Mouse (Mus musculus) gastrocnemius, postnatal 25 days (tissue): ENCODE data around the gene Zfp697. TPM values are rescaled to one million over a fixed set of nuclear protein-coding genes. Genes with fewer than 3 reads are reported as not detected.

Experiments used
- DNase-seq: peaks from one replicate; pipeline ENCODE4 v3.0.0; 2022
- long read RNA-seq, 2 experiments: library from polyadenylated mRNA; stranded (forward); transcript quantifications; one replicate each; pipeline ENCODE4 v2.0.0; 2021
- total RNA-seq, 2 experiments: library from RNA; stranded (reverse); gene quantifications; 1 replicate in 1 of 2; 2 replicates in 1 of 2; pipeline ENCODE4 v1.2.3; 2021

Gene Zfp697
- total RNA-seq: 1 to 10 TPM in 1 of 2 experiments, under 1 TPM in 1; 0.88 to 1.0 TPM
- long read RNA-seq, experiment 1: 0 reads
- long read RNA-seq, experiment 2: 0 reads

DNA sequence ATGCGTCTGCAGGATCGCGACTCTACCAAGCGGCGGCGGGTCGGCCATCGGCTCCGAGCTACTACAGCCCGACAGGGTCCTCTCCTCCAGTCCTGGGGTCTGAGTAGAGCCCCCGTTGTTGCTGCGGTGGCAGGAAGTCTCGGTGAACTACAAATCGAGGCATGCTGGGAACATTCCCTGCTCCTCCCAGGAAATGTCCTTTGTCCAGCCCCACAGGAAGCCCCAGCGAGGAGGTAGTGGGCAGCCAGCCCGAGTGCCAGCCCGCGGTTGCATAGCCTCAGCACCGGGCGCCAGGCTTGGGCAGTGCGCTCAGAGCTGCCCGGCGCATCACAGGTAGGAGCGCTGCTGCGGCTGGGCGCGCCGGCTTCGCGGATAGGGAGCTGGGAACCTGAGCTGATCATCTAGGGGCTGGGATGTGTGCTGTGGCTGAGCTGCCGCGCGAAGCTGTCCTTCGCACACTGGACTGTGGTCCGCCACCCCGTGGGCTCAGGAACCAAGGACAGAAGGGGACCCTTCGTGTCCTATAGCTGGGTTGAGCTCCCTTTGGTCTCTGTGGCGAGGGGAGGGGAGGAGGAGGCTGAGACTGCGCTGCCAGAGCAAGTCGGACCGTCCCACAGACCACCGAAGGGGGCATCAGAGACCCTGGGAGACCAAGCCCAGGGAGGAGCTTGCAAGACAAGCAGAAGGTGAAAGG is at the start of gene Zfp697:
Gene Zfp697 (plus strand): TSS at position 216 of the 694 bp plus-strand sequence.
- peak; percentile 63 for DNase-seq

DNA sequence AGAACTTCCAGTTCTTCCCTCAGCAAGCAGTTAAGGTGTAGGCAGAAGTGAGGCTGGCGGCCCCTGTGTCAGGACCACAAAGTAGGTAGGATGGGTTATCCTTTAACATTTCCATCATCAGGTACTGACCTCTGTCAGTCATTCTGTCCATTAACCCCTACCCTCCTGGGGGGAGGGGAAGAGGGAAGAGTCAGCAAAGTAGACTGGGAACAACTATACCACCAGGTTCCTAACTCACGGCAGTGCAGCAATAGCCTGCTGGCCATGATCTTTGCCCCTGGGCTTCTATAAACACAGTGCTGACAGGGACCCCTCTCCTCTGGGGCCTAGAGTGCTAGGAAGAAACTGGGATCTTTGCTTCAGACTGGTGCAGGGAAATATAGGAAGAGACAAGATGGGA is 48.3 kb upstream of the Zfp697 start:
- DNase-seq: no peak

DNA sequence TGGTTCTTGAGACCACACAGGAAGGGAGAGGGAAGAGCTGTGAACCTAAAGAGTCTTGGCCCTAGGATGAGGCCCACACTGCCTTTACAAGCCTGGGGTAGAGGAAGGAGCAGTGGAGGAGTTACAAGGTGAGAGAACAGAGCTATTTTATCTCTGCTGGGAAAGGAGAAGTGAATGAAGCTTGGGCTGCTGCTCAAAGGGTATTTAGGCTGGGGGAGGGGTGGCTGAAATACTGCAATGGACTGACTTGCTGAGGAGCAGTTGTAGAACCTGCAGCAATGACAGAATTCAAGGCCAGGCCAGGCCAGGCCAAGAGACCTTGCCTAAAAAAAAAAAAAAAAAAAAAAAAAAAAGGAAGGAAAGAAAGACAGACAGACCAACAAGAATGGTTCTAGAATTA is 46.9 kb upstream of the Zfp697 start:
- DNase-seq: no peak

DNA sequence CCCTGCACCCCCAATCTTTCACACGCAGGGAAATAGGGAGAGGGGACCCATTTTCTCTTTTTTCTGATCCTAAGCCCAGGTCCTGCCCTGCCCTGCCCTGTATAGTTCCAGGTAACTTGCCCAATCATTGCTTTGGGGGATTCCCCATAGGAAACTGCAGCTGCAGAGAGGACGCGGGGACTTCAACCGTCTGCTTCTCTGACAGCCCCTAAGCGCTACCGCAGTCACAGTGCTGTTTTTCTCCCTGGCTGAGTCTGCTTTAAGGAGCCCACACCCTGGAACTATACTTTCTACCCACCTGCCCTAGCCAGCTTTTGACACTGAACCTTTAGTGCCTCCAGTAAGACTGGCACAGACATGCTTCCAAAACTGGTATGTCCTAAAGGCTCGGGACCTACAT is 46.4 kb upstream of the Zfp697 start:
- DNase-seq: no peak

DNA sequence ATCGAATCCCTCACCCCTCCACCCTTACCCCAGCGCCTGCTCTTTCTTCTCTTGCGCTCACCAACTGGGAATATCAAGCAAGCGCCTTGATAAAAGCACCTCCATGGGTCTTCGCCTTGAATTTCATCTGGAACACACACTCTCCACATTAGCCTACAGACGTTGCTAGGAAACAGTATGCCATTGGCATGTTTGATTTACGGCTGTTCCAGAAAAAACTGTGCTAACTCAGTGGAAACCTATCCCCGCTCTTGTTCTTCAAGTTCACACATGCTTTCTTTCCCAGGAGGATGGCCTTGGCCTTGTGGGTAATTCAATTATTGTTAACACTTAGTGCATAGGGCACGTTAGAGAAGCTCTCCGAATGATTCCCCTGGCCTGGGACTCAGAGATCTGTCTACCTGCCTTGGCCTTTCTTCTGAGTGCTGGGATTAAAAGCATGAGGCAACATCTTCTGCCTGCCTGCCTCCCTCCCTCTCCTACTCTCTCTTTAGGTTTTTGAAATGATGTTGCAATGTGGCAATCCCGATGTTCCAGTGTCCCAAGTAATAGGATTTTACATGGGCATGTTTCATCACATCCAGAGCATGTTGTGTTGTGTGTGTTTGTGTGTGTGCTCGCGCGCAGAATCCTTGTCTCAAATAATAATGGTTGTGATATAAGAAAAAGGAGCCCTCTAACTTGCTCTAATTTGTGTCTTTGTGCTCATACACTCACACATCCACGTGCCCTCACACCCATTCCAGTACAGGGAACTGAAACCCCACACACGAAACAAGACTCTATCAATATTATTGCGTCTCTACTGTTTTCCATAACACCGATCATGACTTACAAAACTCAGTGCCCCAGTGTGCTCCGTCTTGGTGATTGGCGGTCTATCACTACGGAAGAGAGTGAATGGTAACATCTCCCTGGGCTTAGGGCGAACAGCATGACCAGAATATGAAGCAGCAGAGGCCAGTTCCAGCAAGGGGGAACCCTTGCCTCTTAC is 45.3 kb upstream of the Zfp697 start:
- no peak for DNase-seq

DNA sequence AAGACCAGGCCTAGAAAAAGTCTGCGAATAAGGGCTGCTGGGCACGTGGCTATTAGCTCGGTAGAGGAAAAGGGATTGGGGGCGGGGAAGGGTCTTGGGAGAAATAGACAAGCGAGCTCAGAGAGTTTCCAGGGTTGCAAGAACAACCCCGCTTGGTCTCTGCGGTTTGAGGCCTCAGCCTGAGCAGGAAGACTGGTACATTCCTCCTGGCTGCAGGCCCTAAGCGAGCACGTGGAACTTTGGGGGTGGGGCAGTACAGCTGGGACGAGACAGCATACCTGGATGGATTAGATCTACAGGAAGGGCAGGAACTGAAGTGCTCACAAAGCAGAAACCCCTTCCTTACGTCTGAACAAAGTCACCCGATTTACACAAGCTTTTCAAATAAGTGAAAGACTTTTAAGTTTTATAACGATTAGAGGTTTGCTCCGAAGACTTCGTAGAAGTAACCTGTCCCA is 43.6 kb upstream of the Zfp697 start:
- peak; percentile 35 for DNase-seq

DNA sequence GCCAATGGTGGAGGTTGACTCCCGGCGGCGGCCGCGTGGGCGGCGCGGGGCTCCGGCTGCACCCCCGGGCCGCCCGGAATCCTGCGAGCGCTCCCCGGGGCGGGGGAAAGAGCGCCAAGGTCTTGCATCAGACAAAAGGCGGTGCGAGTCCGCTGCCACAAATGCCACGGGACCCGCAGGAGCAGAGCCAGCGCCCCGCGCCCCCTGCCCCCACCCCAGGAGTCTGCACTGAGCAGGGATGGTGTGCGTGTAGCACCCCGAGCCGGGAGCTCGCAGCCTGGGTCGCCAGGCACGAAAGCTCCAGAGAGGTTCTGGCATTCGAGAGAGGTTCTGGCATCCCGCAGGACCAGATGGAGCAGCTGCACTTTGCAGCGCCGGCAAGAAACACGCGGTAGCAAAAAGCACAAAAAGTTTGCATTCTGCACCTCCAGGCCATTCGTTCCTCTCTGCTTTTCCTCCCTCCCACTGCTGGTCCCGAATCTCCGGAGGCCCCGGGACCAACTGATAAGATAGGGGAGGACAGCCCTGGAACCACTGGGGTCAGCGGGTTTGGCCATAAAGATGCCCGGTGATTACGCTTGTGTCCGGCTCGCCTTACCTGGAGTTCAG is 43.1 kb upstream of the Zfp697 start:
- peak; percentile 43 for DNase-seq

DNA sequence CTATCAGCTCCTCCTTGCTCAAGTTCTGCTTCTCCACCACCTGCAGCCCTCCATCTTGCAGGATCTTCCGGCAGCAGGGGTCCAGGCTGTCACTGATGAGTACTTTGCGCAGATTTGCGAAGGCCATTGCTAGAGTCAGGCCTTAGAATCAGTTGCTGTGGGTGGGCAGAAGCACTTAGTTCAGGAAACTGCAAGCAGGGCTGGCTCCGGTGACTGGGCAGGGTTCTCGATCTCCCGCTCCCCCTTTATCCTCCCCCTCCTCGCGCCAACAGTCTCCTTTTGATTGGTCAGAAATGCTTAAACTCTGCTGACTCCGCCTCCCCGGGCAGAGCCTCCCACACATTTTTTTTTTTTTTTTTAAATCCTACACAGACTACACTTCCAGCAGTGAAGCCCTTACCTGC is 42.6 kb upstream of the Zfp697 start, which contains the start of gene Phgdh:
Gene Phgdh (minus strand): TSS at position 285 of the 404 bp plus-strand sequence.
- peak; percentile 72 for DNase-seq

DNA sequence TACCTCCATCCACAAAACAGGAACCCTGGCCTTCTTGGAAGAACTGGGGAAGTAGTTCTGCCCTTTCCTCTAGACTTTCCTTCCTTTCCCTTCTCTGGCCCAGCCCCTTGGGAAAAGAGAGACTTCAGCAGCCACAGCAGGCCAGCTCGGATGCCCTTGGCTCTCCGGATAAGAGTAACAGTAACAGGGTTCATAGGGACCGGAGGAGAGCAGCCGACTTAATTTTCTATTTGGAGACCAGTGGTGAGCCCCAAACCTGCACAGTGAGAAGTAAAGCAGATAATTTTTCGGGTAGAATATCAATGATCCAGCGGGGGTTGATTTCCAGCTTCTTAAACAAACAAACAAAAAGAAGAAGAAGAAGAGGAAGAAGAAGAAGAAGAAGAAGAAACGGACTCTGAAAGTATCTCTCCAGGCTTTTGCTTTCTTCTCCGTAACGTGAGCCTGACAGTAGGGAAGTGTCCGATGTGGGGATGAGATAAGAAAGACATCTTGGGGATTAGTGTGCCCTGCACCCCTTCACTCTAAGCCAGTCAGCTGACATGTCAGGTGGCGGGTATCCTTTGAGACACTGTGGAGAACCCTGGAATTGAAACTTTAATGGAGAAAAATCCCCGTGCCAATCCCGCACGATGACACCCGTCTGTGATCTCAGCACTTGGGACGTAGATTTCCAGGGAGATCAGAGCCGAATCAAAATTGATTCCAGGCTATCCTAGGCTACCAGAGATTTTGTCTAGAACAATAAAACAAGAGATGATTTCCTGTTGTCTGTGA is 41.3 kb upstream of the Zfp697 start:
- DNase-seq: no peak

DNA sequence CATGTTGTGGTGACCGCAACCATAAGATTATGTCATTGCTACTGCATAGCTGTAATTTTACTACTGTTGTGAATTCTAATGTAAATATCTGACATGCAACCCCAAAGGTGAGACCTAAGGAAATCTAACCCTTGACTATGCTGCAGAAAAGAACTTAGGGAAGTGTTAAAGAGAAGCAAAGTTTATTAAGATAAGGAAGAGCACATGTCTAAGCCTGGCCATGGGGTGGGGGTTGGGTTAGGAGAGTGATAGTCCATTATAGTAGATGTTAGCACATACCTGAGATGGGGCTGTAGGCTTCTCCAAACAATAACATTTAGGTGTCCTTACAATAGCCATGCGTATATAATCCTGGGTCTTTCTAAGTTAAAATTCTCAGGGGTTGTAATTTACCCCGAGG is 39.0 kb upstream of the Zfp697 start:
- DNase-seq: no peak

DNA sequence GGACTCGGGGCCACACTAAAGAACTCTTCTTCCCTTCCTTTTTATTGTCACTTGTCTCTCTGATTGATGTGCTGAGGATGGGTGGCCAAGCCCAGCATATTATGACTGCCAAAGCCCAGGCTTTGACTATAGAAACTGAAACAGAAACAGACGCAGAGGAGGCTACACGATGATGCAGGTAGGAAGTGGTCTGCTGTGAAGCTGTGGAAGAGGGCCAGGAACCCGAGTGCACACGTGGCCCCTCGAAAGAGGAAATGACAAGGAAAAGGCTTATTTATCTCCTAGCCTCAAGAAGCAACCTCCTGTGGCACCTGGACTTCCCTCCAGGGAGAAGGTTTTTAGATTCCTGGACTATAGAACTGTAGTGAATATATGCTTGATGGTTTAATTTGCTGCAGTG is 34.2 kb upstream of the Zfp697 start:
- no peak for DNase-seq

DNA sequence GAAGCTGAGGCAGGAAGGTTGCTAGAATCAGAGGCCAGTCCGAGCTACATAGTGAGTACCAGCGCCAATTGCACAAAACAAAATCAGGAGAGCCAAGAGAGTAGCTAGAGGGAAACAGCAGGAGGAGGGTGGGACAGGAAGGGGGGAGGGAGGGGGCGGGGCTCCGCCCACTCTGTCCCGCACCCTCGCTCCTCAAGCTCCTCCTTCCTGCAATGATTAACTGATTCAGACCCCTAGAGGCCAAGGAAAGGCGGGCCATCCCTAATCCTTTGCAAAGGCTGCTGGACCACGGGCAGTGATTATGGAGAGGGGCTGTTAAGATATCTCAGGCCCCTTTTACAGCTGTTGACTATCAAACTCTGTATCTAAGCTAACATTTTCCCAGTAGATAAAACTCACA is 33.6 kb upstream of the Zfp697 start:
- no peak for DNase-seq

DNA sequence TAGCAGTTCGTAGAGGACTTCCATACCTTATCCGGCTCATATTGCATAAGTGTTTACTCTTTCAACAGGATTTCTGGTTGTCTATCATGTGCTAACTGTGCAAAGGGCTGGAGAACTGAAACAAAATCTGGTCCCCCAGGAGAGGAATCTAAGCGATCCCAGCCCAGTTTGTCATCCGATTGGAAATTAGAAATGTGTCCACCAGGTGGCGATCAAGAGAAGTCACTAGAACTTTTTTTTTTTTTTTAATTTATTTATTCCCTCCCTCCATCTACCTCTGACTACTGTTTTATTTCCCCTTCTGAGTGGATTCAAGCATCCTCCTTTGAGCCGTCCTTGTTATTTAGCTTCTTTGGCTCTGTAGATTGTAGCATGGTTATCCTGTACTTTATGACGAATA is 28.4 kb upstream of the Zfp697 start:
- DNase-seq: no peak

DNA sequence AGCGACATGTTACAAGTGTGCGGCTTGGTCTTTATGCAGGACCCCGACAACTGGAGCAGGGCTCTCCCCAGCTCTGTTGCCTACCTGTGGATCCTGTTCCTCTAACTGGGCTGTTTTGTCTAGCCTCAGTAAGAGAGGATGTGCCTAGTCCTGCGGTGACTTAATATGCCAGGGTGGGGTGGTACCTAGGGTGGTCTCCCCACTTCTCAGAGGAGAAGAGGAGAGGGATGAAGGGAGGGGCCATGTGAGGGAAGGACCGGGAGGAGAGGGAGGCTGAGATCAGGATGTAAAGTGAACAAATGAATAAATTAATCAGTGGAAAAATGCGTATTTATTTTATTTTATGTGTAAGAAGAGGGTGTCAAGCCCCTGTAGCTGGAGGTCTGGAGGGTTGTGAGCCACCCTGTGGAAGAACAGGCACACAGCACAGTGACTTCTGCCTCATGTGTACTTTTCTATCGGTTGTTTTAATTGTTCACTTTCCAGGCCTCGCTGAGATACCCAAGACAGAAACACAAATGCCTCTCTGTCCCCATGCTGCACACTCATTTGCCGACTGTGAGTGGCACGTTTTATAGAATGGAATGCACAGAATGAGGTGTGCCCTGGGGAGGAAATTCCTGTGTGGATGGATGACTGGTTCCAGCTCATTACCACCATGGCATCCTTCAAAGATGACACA is 26.8 kb upstream of the Zfp697 start:
- no peak for DNase-seq

DNA sequence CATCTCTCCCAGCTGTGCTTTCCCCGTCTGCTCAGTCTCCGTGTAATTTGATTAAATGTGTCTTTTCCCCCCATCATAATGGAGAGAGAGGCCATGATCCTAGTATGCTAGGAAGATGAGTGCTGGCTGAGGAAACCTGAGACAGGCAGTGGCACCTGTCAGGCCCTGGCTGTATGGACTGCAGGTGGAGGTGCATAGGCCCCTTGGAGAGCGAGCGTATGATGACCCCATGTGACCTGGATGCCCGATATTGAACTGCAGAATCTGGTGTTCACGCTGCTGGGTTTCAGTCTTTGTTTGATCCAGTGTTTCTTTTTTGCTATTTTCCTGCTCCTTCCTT is 26.3 kb upstream of the Zfp697 start:
- no peak for DNase-seq

DNA sequence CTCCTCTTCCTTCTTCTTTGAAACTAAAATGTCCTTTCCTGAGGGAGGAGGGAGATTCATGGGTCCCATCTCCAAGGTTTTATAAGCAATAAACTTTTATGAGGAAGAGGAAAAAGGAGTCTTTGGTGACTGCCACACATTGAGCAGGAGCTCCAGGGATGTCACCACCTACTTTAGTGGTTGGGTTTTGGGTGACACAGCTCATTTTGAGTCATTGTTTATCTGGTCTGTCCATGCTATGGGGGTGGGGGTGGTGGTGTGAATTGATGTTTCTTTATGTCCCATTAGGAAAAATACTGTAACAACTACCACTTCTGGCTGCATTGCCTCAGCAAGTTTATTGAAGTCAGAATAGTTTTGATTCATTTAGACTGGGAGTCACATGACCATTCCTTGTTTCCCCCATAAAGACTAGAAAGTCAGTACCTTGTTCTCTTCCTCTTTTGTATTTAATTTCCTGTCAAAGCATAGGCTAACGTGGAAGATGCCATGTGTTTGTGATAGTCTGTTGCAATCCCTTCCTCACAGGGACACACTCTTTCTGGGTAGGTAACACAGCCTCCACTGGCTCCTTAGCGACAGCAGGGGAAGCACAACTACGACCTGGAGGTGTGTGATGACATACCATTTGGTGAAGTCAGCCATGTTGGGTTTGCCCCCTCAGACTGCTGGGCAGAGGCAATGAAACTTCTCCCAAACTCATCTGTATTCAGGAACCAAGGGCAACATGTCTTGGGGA is 25.5 kb upstream of the Zfp697 start:
- no peak for DNase-seq

DNA sequence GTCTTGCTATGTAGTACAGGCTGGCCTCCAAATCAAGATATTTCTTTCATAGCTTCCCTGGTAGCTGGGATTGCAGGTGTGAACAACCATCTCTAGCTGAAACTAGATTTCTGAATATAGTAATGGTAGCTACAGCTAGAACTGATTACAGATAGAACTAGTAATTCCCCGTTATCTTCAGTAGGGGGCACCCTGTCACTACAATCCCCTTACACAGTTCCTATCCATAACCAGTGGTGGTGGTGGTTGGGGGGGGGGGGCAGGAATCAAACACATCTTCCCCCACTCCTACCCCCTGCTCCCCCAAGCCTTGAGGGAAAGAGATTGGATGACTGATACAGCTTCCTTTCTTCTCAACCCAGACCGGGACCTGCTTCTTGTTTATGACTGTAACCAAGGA is 19.5 kb upstream of the Zfp697 start:
- DNase-seq: no peak

DNA sequence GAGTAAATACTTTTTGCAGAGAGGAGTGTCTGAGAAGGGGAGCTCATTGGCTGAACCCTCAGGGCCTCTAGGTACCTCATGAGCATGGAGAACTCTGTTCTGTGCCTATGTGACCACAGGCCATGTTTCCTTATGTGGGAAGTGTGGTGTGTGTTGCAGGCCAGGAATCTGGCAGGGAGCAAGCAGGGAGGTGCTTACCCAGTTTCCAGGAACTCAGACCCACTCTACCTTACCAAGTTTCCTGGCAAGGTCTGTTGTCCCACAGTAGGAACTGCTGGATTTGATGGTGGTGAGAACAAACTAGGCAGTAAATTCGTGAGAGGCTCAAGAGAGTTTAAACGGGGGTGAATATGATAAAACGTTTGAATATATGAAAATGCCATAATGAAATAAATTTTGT is 16.2 kb upstream of the Zfp697 start:
- no peak for DNase-seq

DNA sequence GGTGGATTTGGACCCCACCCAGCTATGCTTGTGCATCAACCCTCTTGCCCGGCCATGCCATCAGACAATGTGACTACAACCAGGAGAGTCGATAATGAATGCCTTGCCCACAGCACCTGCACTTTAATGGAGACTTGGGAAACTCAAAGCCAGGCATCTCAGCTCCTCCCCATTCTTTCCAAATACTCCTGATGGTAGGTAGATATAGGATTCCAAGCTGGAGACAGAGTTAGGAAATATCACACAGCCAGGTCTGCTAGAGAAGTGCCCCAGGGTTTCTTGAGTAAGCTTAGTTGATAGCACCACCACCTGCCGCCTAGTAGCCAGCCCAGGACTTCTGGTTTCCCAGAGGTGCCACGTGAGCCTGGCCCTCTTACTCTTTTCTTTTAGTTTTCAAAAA is 15.4 kb upstream of the Zfp697 start:
- DNase-seq: no peak

DNA sequence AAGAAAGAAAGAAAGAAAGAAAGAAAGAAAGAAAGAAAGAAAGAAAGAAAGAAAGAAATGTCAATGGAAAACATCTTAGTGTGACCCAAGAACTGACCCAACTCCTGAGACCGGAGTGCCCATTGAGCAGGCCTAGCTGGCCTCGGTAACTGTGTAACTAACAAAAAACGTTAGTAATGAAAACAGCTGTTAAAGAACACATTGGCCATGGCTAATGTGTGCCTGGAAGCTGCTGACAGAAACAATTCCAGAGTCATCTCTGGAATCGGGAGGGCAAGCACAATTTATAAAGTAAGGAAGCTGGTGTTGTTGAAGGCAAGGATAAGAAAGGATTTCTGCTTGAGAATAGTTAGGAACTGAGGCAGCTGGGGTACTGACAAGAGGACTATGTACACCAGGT is 14.0 kb upstream of the Zfp697 start:
- DNase-seq: no peak

DNA sequence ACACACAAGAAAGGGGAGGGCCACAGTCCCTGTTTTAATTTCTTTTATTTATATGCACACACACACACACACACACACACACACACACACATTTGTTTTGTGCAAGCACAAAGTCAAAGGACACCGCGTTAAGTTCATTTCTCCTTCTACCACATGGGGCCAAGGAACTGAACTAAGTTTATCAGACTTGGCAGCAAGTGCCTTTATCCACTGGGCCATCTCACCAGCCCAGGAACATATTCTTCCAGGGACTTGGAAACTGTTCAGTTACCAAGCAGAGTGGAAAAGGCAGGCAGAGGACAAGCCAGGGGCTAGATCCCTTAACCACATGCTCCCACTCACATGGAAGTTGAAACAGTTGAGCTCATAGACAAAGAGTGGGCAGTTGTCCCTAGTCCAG is 13.5 kb upstream of the Zfp697 start:
- no peak for DNase-seq
